Mouse (Mus musculus) MEL (cell line): Measurements from ENCODE around the gene Myh9. TPM values are rescaled to one million over a fixed set of nuclear protein-coding genes. Genes with fewer than 3 reads are reported as not detected.

Experiments
- DNase-seq: peaks from one replicate; pipeline ENCODE4 v3.0.0; 2011; ENCODE audit warnings: low read depth, low spot score
- H3K27ac ChIP-seq: 2 replicates; pipeline ENCODE4 v1.5.1; 2012; ENCODE audit warnings: low read depth, mild to moderate bottlenecking, control low read depth, low read length, moderate library complexity; ENCODE audit not compliant: control insufficient read depth
- H3K27me3 ChIP-seq, 2 experiments: fragments of 150-350 bp in 1 of 2; sonication (generic) in 1 of 2; 2 replicates each; pipeline ENCODE4 v1.6.1; 2012; ENCODE audit warnings: low read length in 2 of 2, mild to moderate bottlenecking in 2 of 2, improper control_type of control experiment in 1 of 2, moderate library complexity in 1 of 2; ENCODE audit not compliant: insufficient read depth in 2 of 2, control insufficient read depth in 1 of 2
- H3K36me3 ChIP-seq, 2 experiments: 2 replicates each; pipeline ENCODE4 v1.6.1; 2012 to 2014; ENCODE audit warnings: low read length in 2 of 2, improper control_type of control experiment in 1 of 2, inconsistent platforms in 1 of 2, mild to moderate bottlenecking in 1 of 2; ENCODE audit not compliant: insufficient read depth in 2 of 2, control insufficient read depth in 1 of 2
- H3K4me1 ChIP-seq, 2 experiments: fragments of 150-350 bp in 1 of 2; sonication (generic) in 1 of 2; 2 replicates each; pipeline ENCODE4 v1.6.1; 2012; ENCODE audit warnings: low read length in 2 of 2, improper control_type of control experiment in 1 of 2, mild to moderate bottlenecking in 1 of 2; ENCODE audit not compliant: insufficient read depth in 2 of 2, control insufficient read depth in 1 of 2
- H3K4me3 ChIP-seq, 2 experiments: fragments of 150-350 bp in 1 of 2; sonication (generic) in 1 of 2; 2 replicates each; pipeline ENCODE4 v1.5.1; 2012; ENCODE audit warnings: low read depth in 2 of 2, low read length in 2 of 2, mild to moderate bottlenecking in 2 of 2, moderate library complexity in 2 of 2, control low read depth in 1 of 2, improper control_type of control experiment in 1 of 2; ENCODE audit not compliant: control insufficient read depth in 1 of 2, insufficient read depth in 1 of 2
- H3K79me2 ChIP-seq: 2 replicates; pipeline ENCODE4 v1.6.1; 2012; ENCODE audit warnings: mild to moderate bottlenecking, low read length, moderate library complexity; ENCODE audit not compliant: control insufficient read depth, poor library complexity, insufficient read depth
- H3K9ac ChIP-seq: 2 replicates; pipeline ENCODE4 v1.6.1; 2012; ENCODE audit warnings: low read depth, mild to moderate bottlenecking, control low read depth, low read length, moderate library complexity; ENCODE audit not compliant: control insufficient read depth, poor library complexity, severe bottlenecking
- H3K9me3 ChIP-seq: fragments of 150-350 bp; sonication (generic); replicated peaks from 2 replicates; pipeline ENCODE4 v1.6.1; 2012; ENCODE audit warnings: mild to moderate bottlenecking, low read length, improper control_type of control experiment, moderate library complexity; ENCODE audit not compliant: insufficient read depth
- BHLHE40 ChIP-seq: IDR thresholded peaks from 2 replicates; pipeline ENCODE4 v1.6.1; 2012; ENCODE audit warnings: low read depth, mild to moderate bottlenecking, inconsistent platforms, low read length, improper control_type of control experiment, borderline replicate concordance
- CHD2 ChIP-seq: IDR thresholded peaks from 2 replicates; pipeline ENCODE4 v1.6.1; 2011; ENCODE audit warnings: low read length, improper control_type of control experiment
- CTCF ChIP-seq, 3 experiments: IDR thresholded peaks in 2 of 3; conservative IDR thresholded peaks in 1 of 3; 2 replicates each; pipeline ENCODE4 v1.5.1; 2011 to 2012; ENCODE audit warnings: low read length in 3 of 3, low read depth in 2 of 3, mild to moderate bottlenecking in 2 of 3, improper control_type of control experiment in 1 of 3, inconsistent platforms in 1 of 3, mixed read lengths in 1 of 3, moderate library complexity in 1 of 3; ENCODE audit not compliant: control insufficient read depth in 1 of 3, insufficient read depth in 1 of 3, poor library complexity in 1 of 3, severe bottlenecking in 1 of 3
- E2F4 ChIP-seq: IDR thresholded peaks from 2 replicates; pipeline ENCODE4 v1.6.1; 2011; ENCODE audit warnings: low read depth, low read length, improper control_type of control experiment, borderline replicate concordance
- GATA1 ChIP-seq: IDR thresholded peaks from 2 replicates; pipeline ENCODE4 v1.6.1; 2011; ENCODE audit warnings: low read depth, low read length, improper control_type of control experiment
- KAT2A ChIP-seq: conservative IDR thresholded peaks from 2 replicates; pipeline ENCODE4 v1.6.1; 2012; ENCODE audit warnings: low read depth, low read length, improper control_type of control experiment, inconsistent platforms
- MAFK ChIP-seq: IDR thresholded peaks from 2 replicates; pipeline ENCODE4 v1.6.1; 2011; ENCODE audit warnings: low read depth, mild to moderate bottlenecking, low read length, improper control_type of control experiment, borderline replicate concordance
- MAX ChIP-seq: IDR thresholded peaks from 2 replicates; pipeline ENCODE4 v1.6.1; 2011; ENCODE audit warnings: low read length, improper control_type of control experiment
- NELFE ChIP-seq: IDR thresholded peaks from 2 replicates; pipeline ENCODE4 v1.6.1; 2011; ENCODE audit warnings: low read depth, low read length, improper control_type of control experiment
- NRF1 ChIP-seq: IDR thresholded peaks from 2 replicates; pipeline ENCODE4 v1.6.1; 2014; ENCODE audit warnings: low read depth, mild to moderate bottlenecking, inconsistent platforms, low read length, improper control_type of control experiment, moderate library complexity; ENCODE audit not compliant: poor library complexity, insufficient read depth, severe bottlenecking
- POLR2A ChIP-seq, 2 experiments: IDR thresholded peaks; 2 replicates each; pipeline ENCODE4 v1.6.1; 2011 to 2012; ENCODE audit warnings: low read length in 2 of 2, mild to moderate bottlenecking in 2 of 2, control low read depth in 1 of 2, improper control_type of control experiment in 1 of 2, low read depth in 1 of 2, moderate library complexity in 1 of 2; ENCODE audit not compliant: control insufficient read depth in 1 of 2, insufficient read depth in 1 of 2, poor library complexity in 1 of 2
- RAD21 ChIP-seq: IDR thresholded peaks from 2 replicates; pipeline ENCODE4 v1.6.1; 2011; ENCODE audit warnings: mild to moderate bottlenecking, low read depth, low read length, improper control_type of control experiment
- SIN3A ChIP-seq: IDR thresholded peaks from 2 replicates; pipeline ENCODE4 v1.6.1; 2012; ENCODE audit warnings: low read length, improper control_type of control experiment, inconsistent platforms
- TAL1 ChIP-seq: IDR thresholded peaks from 2 replicates; pipeline ENCODE4 v1.6.1; 2012; ENCODE audit warnings: mild to moderate bottlenecking, inconsistent platforms, low read length, moderate library complexity, mixed read lengths
- TBP ChIP-seq: IDR thresholded peaks from 2 replicates; pipeline ENCODE4 v1.8.0; 2011; ENCODE audit warnings: low read depth, low read length, improper control_type of control experiment
- TCF12 ChIP-seq: IDR thresholded peaks from 2 replicates; pipeline ENCODE4 v1.6.1; 2014; ENCODE audit warnings: low read depth, mild to moderate bottlenecking, inconsistent platforms, low read length, improper control_type of control experiment, moderate library complexity
- UBTF ChIP-seq: IDR thresholded peaks from 2 replicates; pipeline ENCODE4 v1.6.1; 2012; ENCODE audit warnings: low read depth, mild to moderate bottlenecking, inconsistent platforms, low read length, improper control_type of control experiment, moderate library complexity, borderline replicate concordance; ENCODE audit not compliant: insufficient read depth
- USF1 ChIP-seq: IDR thresholded peaks from 2 replicates; pipeline ENCODE4 v1.6.1; 2014; ENCODE audit warnings: low read depth, mild to moderate bottlenecking, inconsistent platforms, low read length, improper control_type of control experiment, moderate library complexity
- ZKSCAN1 ChIP-seq: IDR thresholded peaks from 2 replicates; pipeline ENCODE4 v1.6.1; 2012; ENCODE audit warnings: low read depth, mild to moderate bottlenecking, inconsistent platforms, low read length, improper control_type of control experiment, moderate library complexity
- ZNF384 ChIP-seq: IDR thresholded peaks from 2 replicates; pipeline ENCODE4 v1.6.1; 2012; ENCODE audit warnings: low read depth, mild to moderate bottlenecking, inconsistent platforms, low read length, improper control_type of control experiment
- polyA plus RNA-seq, 2 experiments: library from polyadenylated mRNA; stranded (reverse) in 1 of 2; unstranded in 1 of 2; fragments of >175 nt in 1 of 2; fragments of >200 nt in 1 of 2; gene quantifications; 2 replicates each; pipeline versions ENCODE4 v1.2.1 to v1.2.4; 2012; ENCODE audit warnings: low replicate concordance in 2 of 2, low read depth in 1 of 2; ENCODE audit not compliant: insufficient read length in 2 of 2, insufficient read depth in 1 of 2, missing spikeins in 1 of 2
- total RNA-seq: library from RNA; depleted of rRNA; stranded (reverse); fragments of 300-350 nt; gene quantifications from 2 replicates; pipeline ENCODE4 v1.2.3, GENCODE M21; 2012

Gene Myh9
- total and polyA plus RNA-seq, 3 experiments, result 59.3 to 176 (median 158) TPM

- Histone ChIP-seq H3K9ac (no peak overlapping the region), H3K79me2 (peaks cover 23% of the 10 kb centered on the region), H3K27ac (no peak overlapping the region), H3K9me3 (no peaks in the 10 kb centered on the region), H3K4me1 (peaks cover 0 to 6% of the 10 kb centered on the region in 2 experiments; a peak in 2 of 4 replicates), H3K36me3 (peaks cover 0 to 2% of the 10 kb centered on the region in 2 experiments; a peak in 2 of 4 replicates), H3K4me3 (no peak overlapping the region), H3K27me3 (no peaks in the 10 kb centered on the region)
- no peak for TF ChIP-seq USF1
- no peak for DNase-seq
These were observed 28.2 kb downstream of the Myh9 start for GRCm38 (mm10) chr15:77813639-77814375.

DNA sequence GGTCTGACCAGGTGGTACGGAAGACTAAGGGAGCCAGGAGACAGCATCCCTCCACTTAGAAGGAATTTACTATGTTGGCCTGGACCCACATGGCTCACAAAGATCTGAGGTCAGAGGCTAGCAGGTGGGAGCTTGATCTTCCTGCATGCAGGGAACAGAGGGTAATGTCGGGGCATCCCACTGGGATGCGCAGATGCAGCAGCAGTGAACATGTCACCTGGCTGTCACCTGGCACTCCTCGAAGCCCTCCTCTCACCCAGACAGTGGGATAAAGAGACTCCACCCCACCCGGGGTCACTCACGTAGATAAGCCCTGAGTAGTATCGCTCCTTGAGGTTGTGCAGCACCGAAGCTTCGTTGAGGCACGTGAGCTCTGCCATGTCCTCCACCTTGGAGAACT, 29.4 kb downstream of the Myh9 start:
- peaks cover 18% of the 10 kb centered on the region for H3K79me2 ChIP-seq
- TF ChIP-seq RAD21 (no peak), MAX (no peak), TAL1 (no peak), ZNF384 (no peak), SIN3A (no peak), UBTF (no peak)
- TF ChIP-seq, all 39 proteins: peak for 0
- Histone ChIP-seq H3K36me3 (peaks cover 2 to 5% of the 10 kb centered on the region in 2 experiments; a peak in 3 of 4 replicates), H3K27me3 (no peaks in the 10 kb centered on the region), H3K27ac (no peak overlapping the region), H3K4me1 (peaks cover 0 to 6% of the 10 kb centered on the region in 2 experiments; a peak in 2 of 4 replicates), H3K9me3 (no peaks in the 10 kb centered on the region), H3K9ac (no peak overlapping the region), H3K4me3 (no peak overlapping the region)
- no peak for DNase-seq

- no peaks in the 10 kb centered on the region for H3K27me3 ChIP-seq
- peaks cover 0 to 8% of the 10 kb centered on the region in 2 experiments; a peak in 3 of 4 replicates for H3K36me3 ChIP-seq
- no peak overlapping the region for H3K27ac ChIP-seq
- H3K4me3 ChIP-seq, result no peak overlapping the region
- no peaks in the 10 kb centered on the region for H3K9me3 ChIP-seq
- no peak overlapping the region for H3K9ac ChIP-seq
- no peak for DNase-seq
- TF ChIP-seq TCF12 (no peak), TAL1 (no peak), NELFE (no peak), POLR2A (IDR thresholded peaks at IDR 0.05; ENCODE audit: control insufficient read depth in 1 of 2, insufficient read depth in 1 of 2, low read depth in 1 of 2, low read length in 2 of 2, poor library complexity in 1 of 2) (no peak), ZKSCAN1 (no peak), KAT2A (no peak), E2F4 (no peak), NRF1 (no peak), TBP (no peak), UBTF (no peak), CTCF (IDR thresholded peaks at IDR 0.05 in 2 of 3, conservative IDR thresholded peaks at IDR 0.05 in 1 of 3; ENCODE audit: control insufficient read depth in 1 of 3, insufficient read depth in 1 of 3, low read depth in 2 of 3, low read length in 3 of 3, poor library complexity in 1 of 3, severe bottlenecking in 1 of 3) (no peak), GATA1 (no peak), BHLHE40 (no peak), MAFK (no peak), ZNF384 (no peak), CHD2 (no peak)
- H3K4me1 ChIP-seq, result peaks cover 0 to under 1% of the 10 kb centered on the region in 2 experiments; a peak in 2 of 4 replicates
- H3K79me2 ChIP-seq, result peaks cover 9% of the 10 kb centered on the region
These were observed 30.7 kb downstream of the Myh9 start for GRCm38 (mm10) chr15:77811099-77811760.
